Mouse (Mus musculus) hindbrain, postnatal 0 days (tissue): Measurements from ENCODE around the gene Ptbp2. TPM values are rescaled to one million over a fixed set of nuclear protein-coding genes. Genes with fewer than 3 reads are reported as not detected.

Experiments used
- ATAC-seq: fragments of 200-750 bp; cut with Nextera tagmentation; 2 replicates; pipeline ENCODE4 v1.8.0; 2017; ENCODE audit warnings: mild to moderate bottlenecking, moderate TSS enrichment, moderate library complexity
- DNase-seq: peaks from one replicate; pipeline ENCODE4 v3.0.0-alpha.2; 2015; ENCODE audit warnings: low spot score
- H3K27ac ChIP-seq: fragments of 300-500 bp; sonication (generic); 2 replicates; pipeline ENCODE4 v1.5.1; 2014; ENCODE audit warnings: mild to moderate bottlenecking
- H3K27me3 ChIP-seq: fragments of 300-500 bp; sonication (generic); 2 replicates; pipeline ENCODE4 v1.6.1; 2014; ENCODE audit warnings: low read length, mixed read lengths; ENCODE audit not compliant: insufficient read depth
- H3K36me3 ChIP-seq: fragments of 300-500 bp; sonication (generic); 2 replicates; pipeline ENCODE4 v1.6.1; 2014; ENCODE audit warnings: low read length, mixed read lengths; ENCODE audit not compliant: insufficient read depth
- H3K4me1 ChIP-seq: fragments of 300-500 bp; sonication (generic); 2 replicates; pipeline ENCODE4 v1.6.1; 2014; ENCODE audit warnings: antibody characterized with exemption, low read length, mixed read lengths; ENCODE audit not compliant: insufficient read depth
- H3K4me2 ChIP-seq: fragments of 300-500 bp; sonication (generic); 2 replicates; pipeline ENCODE4 v1.6.1; 2014; ENCODE audit warnings: low read depth, mild to moderate bottlenecking, low read length, moderate library complexity, mixed read lengths
- H3K4me3 ChIP-seq: fragments of 300-500 bp; sonication (generic); 2 replicates; pipeline ENCODE4 v1.5.1; 2014; ENCODE audit warnings: low read length
- H3K9ac ChIP-seq: fragments of 300-500 bp; sonication (generic); replicated peaks from 2 replicates; pipeline ENCODE4 v1.6.1; 2014; ENCODE audit warnings: mild to moderate bottlenecking, low read length, moderate library complexity, mixed read lengths
- H3K9me3 ChIP-seq: fragments of 300-500 bp; sonication (generic); 2 replicates; pipeline ENCODE4 v1.6.1; 2016; ENCODE audit warnings: low read length, mixed read lengths
- CTCF ChIP-seq: IDR thresholded peaks from 2 replicates; pipeline ENCODE4 v1.5.1; 2016; ENCODE audit warnings: antibody characterized with exemption, control low read depth, low read depth
- WGBS: fragments of 180-500 bp; shearing (Covaris S2); extraction: QIAGEN DNeasy Blood & Tissue Kit; methylation state at CpG from one replicate; pipeline ENCODE4 v1.1.7; 2014; 5-methylcytosine and 5-hydroxymethylcytosine counted together
- polyA plus RNA-seq: library from polyadenylated mRNA; unstranded; fragments of >200 nt; fragmentation: Nextera tagmentation; extraction: Ambion mirVana; gene quantifications from 2 replicates; pipeline ENCODE4 v1.2.1, GENCODE M21; 2015
- total RNA-seq: library from RNA; depleted of rRNA; stranded (reverse); fragments of >200 nt; gene quantifications from 2 replicates; pipeline ENCODE4 v1.2.3, GENCODE M21; 2014; rRNA removed

Gene Ptbp2
- total RNA-seq (179 and 211 TPM in 2 replicates), polyA plus RNA-seq (154 TPM in 2 replicates)

GRCm38 (mm10) chr3:119784366-119784765, at the start of gene Ptbp2:
Gene Ptbp2 (minus strand): TSS chr3:119784466.
- Histone ChIP-seq H3K4me1 (no peaks in the 10 kb centered on the region), H3K27ac (peak within 1 kb of the TSS; percentile 99), H3K4me3 (peak within 1 kb of the TSS; percentile 98), H3K36me3 (no peaks in the 10 kb centered on the region), H3K27me3 (no peaks in the 10 kb centered on the region), H3K4me2 (peak within 1 kb of the TSS; percentile 59), H3K9me3 (no peaks in the 10 kb centered on the region), H3K9ac (peak within 1 kb of the TSS; percentile 99; the same call in 1 of the 2 replicates)
- no peak for ATAC-seq
- no peak for TF ChIP-seq CTCF
- no peak for DNase-seq
- 94% methylated on average over 4 of the region's 4 CpGs for WGBS

GRCm38 (mm10) chr3:119814678-119815077, 30.4 kb upstream of the Ptbp2 start:
- H3K9ac ChIP-seq, result no peak overlapping the region
- H3K27me3 ChIP-seq, result no peaks in the 10 kb centered on the region
- ATAC-seq (no peak), DNase-seq (no peak)
- H3K4me2 ChIP-seq, result no peak overlapping the region
- no peaks in the 10 kb centered on the region for H3K4me1 ChIP-seq
- 69% methylated on average over 1 of the region's 1 CpGs for WGBS
- no peaks in the 10 kb centered on the region for H3K9me3 ChIP-seq
- no peaks in the 10 kb centered on the region for H3K36me3 ChIP-seq
- H3K4me3 ChIP-seq, result no peak overlapping the region
- no peak for TF ChIP-seq CTCF
- no peak overlapping the region for H3K27ac ChIP-seq

GRCm38 (mm10) chr3:119806123-119806522, 21.9 kb upstream of the Ptbp2 start:
- ATAC-seq, result no peak
- no peaks in the 10 kb centered on the region for H3K36me3 ChIP-seq

GRCm38 (mm10) chr3:119794677-119795365, 10.6 kb upstream of the Ptbp2 start:
- H3K36me3 ChIP-seq, result no peaks in the 10 kb centered on the region
- no peak overlapping the region for H3K4me2 ChIP-seq
- WGBS, result 86% methylated on average over 9 of the region's 9 CpGs
- no peaks in the 10 kb centered on the region for H3K4me1 ChIP-seq
- no peaks in the 10 kb centered on the region for H3K27me3 ChIP-seq
- H3K27ac ChIP-seq, result no peak overlapping the region
- TF ChIP-seq CTCF, result no peak
- no peak overlapping the region for H3K4me3 ChIP-seq
- no peak overlapping the region for H3K9ac ChIP-seq
- DNase-seq, result no peak
- no peak for ATAC-seq
- no peaks in the 10 kb centered on the region for H3K9me3 ChIP-seq

More at GRCm38 (mm10) chr3:119806123-119806522, 21.9 kb upstream of the Ptbp2 start:
- H3K4me3 ChIP-seq, result no peak overlapping the region
- H3K9me3 ChIP-seq, result no peaks in the 10 kb centered on the region
- no peak overlapping the region for H3K27ac ChIP-seq
- no peaks in the 10 kb centered on the region for H3K27me3 ChIP-seq
- H3K4me2 ChIP-seq, result no peak overlapping the region
- no peak for TF ChIP-seq CTCF
- DNase-seq, result no peak
- H3K4me1 ChIP-seq, result no peaks in the 10 kb centered on the region
- no peak overlapping the region for H3K9ac ChIP-seq
- WGBS, result 83% methylated on average over 7 of the region's 7 CpGs

- peak overlapping the region; percentile 59 for H3K4me2 ChIP-seq
- peak; percentile 98 for ATAC-seq
- no peaks in the 10 kb centered on the region for H3K4me1 ChIP-seq
- H3K4me3 ChIP-seq, result peak overlapping the region; percentile 98
- under 1% methylated on average over 61 of the region's 89 CpGs for WGBS
- H3K9me3 ChIP-seq, result no peaks in the 10 kb centered on the region
- peak overlapping the region; percentile 99 for H3K27ac ChIP-seq
- peak overlapping the region; percentile 99 for H3K9ac ChIP-seq
- no peaks in the 10 kb centered on the region for H3K36me3 ChIP-seq
- TF ChIP-seq CTCF, result no peak
- peak; percentile 97 for DNase-seq
- no peaks in the 10 kb centered on the region for H3K27me3 ChIP-seq
These were observed 1.1 kb downstream of the Ptbp2 start for GRCm38 (mm10) chr3:119782946-119783701.

- H3K9ac ChIP-seq, result peak overlapping the region; percentile 99
- DNase-seq (peak; percentile 76), ATAC-seq (peak; percentile 74)
- no peaks in the 10 kb centered on the region for H3K27me3 ChIP-seq
- no peaks in the 10 kb centered on the region for H3K36me3 ChIP-seq
- H3K27ac ChIP-seq, result peak overlapping the region; percentile 99
- no peaks in the 10 kb centered on the region for H3K4me1 ChIP-seq
- peak overlapping the region; percentile 59 for H3K4me2 ChIP-seq
- 0% methylated on average over 56 of the region's 63 CpGs for WGBS
- H3K9me3 ChIP-seq, result no peaks in the 10 kb centered on the region
- no peak for TF ChIP-seq CTCF
- H3K4me3 ChIP-seq, result peak overlapping the region; percentile 98
These were observed 2.0 kb downstream of the Ptbp2 start for GRCm38 (mm10) chr3:119782022-119782945.
